Comparison of ENCODE assay signal across 14 mouse cellular contexts in genomic region chr12:79886494-79886893, GRCm38 (mm10).
A peak's percentile ranks its signal among the peaks of the same experiment; 100 is the strongest.
DNase-seq lines count a peak whose midpoint lies in the region; ATAC-seq and TF ChIP-seq lines count a peak whose summit lies in the region.
"Had no signal": no experiment of that assay in that cellular context is flagged by ENCODE, and none has a peak within 500 bp of the region (broad histone marks: within the 10 kb centered on the region; RNA-seq: fewer than 3 reads in every experiment).

No protein-coding gene starts in this region.

- TF ChIP-seq POLR2A in heart, adult 2 months (IDR thresholded peaks at IDR 0.05; ENCODE audit: insufficient read depth, low read depth, low read length) = no peak

- TF ChIP-seq CTCF in heart, adult 2 months (IDR thresholded peaks at IDR 0.05) = no peak
- no peak for TF ChIP-seq CTCF in stomach, postnatal 0 days (IDR thresholded peaks at IDR 0.05; ENCODE audit: low read depth)

- ATAC-seq in lung, embryonic 15.5 days (ENCODE audit: borderline replicate concordance, extremely low read depth, low FRiP score, low TSS enrichment) = no peak
- no peak for ATAC-seq in stomach, postnatal 0 days (ENCODE audit: low FRiP score, low TSS enrichment)
- ATAC-seq: CD4-positive, CD25-positive, alpha-beta regulatory T cell, adult 4 months had no signal

- no peak overlapping the region for H3K4me2 ChIP-seq in lung, embryonic 15.5 days
- no peak overlapping the region for H3K4me2 ChIP-seq in stomach, postnatal 0 days (replicated peaks; ENCODE audit: low read depth)
- H3K4me2 ChIP-seq: neural tube, embryonic 13.5 days had no signal

- peaks cover 19% of the 10 kb centered on the region for H3K4me1 ChIP-seq in heart, adult 2 months (ENCODE audit: control insufficient read depth, insufficient read depth, low read length)
- H3K4me1 ChIP-seq in lung, embryonic 15.5 days = peaks cover 50% of the 10 kb centered on the region
- peaks cover 10% of the 10 kb centered on the region for H3K4me1 ChIP-seq in stomach, postnatal 0 days (replicated peaks; ENCODE audit: control insufficient read depth, insufficient read depth)

- no peaks in the 10 kb centered on the region for H3K27me3 ChIP-seq in heart, adult 2 months (ENCODE audit: control insufficient read depth, insufficient read depth, low read length)
- no peaks in the 10 kb centered on the region for H3K27me3 ChIP-seq in lung, embryonic 15.5 days
- H3K27me3 ChIP-seq in stomach, postnatal 0 days (ENCODE audit: control insufficient read depth, insufficient read depth, low read length) = no peaks in the 10 kb centered on the region
- H3K27me3 ChIP-seq: neural tube, embryonic 13.5 days had no signal

- H3K9me3 ChIP-seq in lung, embryonic 15.5 days = no peaks in the 10 kb centered on the region
- H3K9me3 ChIP-seq in stomach, postnatal 0 days (ENCODE audit: control insufficient read depth, low read length) = no peaks in the 10 kb centered on the region
- H3K9me3 ChIP-seq: neural tube, embryonic 13.5 days had no signal

- peak overlapping the region; percentile 84 for H3K27ac ChIP-seq in heart, adult 2 months
- H3K27ac ChIP-seq in lung, embryonic 15.5 days = peak overlapping the region; percentile 65
- H3K27ac ChIP-seq in stomach, postnatal 0 days (replicated peaks) = 0 out of 2 replicates have a peak overlapping the region, but pooled peaks have one; percentile 5
- H3K27ac ChIP-seq: liver, embryonic 14.5 days had no signal

- intact Hi-C loops in heart, adult 2 months (cut with DNase I) = loop anchor here (5.0 kb wide), 2 partner anchors 49 to 246 kb away; no protein-coding TSS in a partner anchor
- intact Hi-C loops in heart, postnatal 36 days (cut with DNase I) = loop anchor here (5.0 kb wide), 2 partner anchors 204 to 274 kb away; no protein-coding TSS in a partner anchor

- H3K9ac ChIP-seq in heart, adult 2 months (ENCODE audit: low read depth, low read length) = no peak overlapping the region
- no peak overlapping the region for H3K9ac ChIP-seq in lung, embryonic 15.5 days
- H3K9ac ChIP-seq in stomach, postnatal 0 days (ENCODE audit: low read length) = no peak overlapping the region
- H3K9ac ChIP-seq: liver, embryonic 14.5 days; neural tube, embryonic 13.5 days had no signal

- no peak for TF ChIP-seq EP300 in heart, adult 2 months (IDR thresholded peaks at IDR 0.05; ENCODE audit: insufficient read depth, low read depth, low read length)
- TF ChIP-seq EP300 in stomach, postnatal 0 days (optimal IDR thresholded peaks at IDR 0.05) = no peak

- WGBS in heart, adult 2 months = 69% methylated on average over 3 of the region's 3 CpGs
- 64% methylated on average over 3 of the region's 3 CpGs for WGBS in lung, embryonic 15.5 days
- 72% methylated on average over 3 of the region's 3 CpGs for WGBS in stomach, postnatal 0 days

- H3K36me3 ChIP-seq in heart, adult 2 months (ENCODE audit: control insufficient read depth, insufficient read depth, low read length) = peaks cover 4% of the 10 kb centered on the region
- no peaks in the 10 kb centered on the region for H3K36me3 ChIP-seq in lung, embryonic 15.5 days
- no peaks in the 10 kb centered on the region for H3K36me3 ChIP-seq in stomach, postnatal 0 days (ENCODE audit: control insufficient read depth, insufficient read depth, low read length)
- H3K36me3 ChIP-seq: midbrain, embryonic 10.5 days; neural tube, embryonic 13.5 days had no signal

- no peaks in the 10 kb centered on the region for H3K79me2 ChIP-seq in heart, adult 2 months (replicated peaks; ENCODE audit: control insufficient read depth, insufficient read depth, low read length)

- peak in 1 of 2 experiments; percentile 21 for DNase-seq in heart, adult 2 months
- DNase-seq in heart, postnatal 36 days = no peak
- DNase-seq in lung, postnatal 4 days = no peak
- DNase-seq in heart, postnatal 4 days = peak; percentile 9
- DNase-seq in stomach, postnatal 0 days (ENCODE audit: low spot score) = no peak
- DNase-seq in cerebellum, postnatal 36 days = no peak
- DNase-seq: adrenal gland, postnatal 25 days; right cerebral cortex, postnatal 4 days; thymus, postnatal 14 days had no signal

- H3K4me3 ChIP-seq in heart, adult 2 months = no peak overlapping the region
- no peak overlapping the region for H3K4me3 ChIP-seq in lung, embryonic 15.5 days
- no peak overlapping the region for H3K4me3 ChIP-seq in stomach, postnatal 0 days (ENCODE audit: low read depth, low read length)
- H3K4me3 ChIP-seq: midbrain, embryonic 10.5 days; neural tube, embryonic 13.5 days had no signal

Comparison
In these comparisons a context has a peak if more than half of its experiments do, and no peak if none do; other contexts are left out.
1. H3K27ac ChIP-seq: peak in every context shown above with its lines; median percentile 84 in heart, adult 2 months; 65 in lung, embryonic 15.5 days; 5 in stomach, postnatal 0 days.